Mouse (Mus musculus): ENCODE measurements around the gene Tle3. TPM values are rescaled to one million over a fixed set of nuclear protein-coding genes. Genes with fewer than 3 reads are reported as not detected.

Tle3 gene
- total RNA-seq, 2 experiments from 2014 or later: 104 to 148 TPM

DNA sequence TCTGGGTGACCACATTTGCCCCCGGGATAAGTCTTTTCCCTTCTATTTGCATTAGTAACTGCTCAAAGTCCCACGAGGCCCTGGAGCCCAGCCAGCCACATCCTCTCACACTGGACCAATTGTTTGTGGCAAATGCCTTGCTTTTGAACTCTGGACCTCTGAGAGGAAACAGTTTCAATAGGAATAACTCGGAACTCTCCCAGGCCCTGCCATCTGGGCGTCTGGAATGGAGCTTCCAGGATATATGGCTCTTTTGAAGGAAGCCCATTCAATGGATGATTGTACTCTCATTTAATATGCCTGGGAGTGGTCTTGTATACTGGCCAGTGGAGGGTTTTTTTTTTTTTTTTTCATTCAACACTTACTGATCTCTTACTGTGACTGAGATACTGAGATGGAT, 21.0 kb upstream of the Tle3 start:
- peak in 1 of 2 experiments; percentile 57 for DNase-seq (ENCODE audit: low spot score in 2 of 2)

DNA sequence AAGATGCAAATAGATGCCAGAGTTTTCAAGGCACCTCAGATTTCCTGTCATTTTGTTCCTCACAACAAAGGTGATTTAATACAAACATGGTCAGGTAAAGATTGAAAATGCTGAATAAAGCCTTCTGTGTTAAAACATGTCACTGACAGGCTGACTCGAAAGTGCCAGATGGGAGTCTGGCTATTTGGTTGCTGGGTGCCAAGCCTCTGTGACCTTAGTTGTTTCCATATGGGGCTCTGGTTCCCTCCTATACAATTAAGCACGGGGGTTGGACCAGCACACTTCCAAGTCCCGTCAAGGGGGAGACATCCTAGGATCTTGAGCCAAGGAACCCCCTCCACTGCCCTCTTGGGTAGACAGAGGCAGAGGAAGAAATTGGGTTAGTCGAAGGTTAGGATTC, 13.2 kb upstream of the Tle3 start:
- DNase-seq (ENCODE audit: low spot score in 2 of 2): no peak

DNA sequence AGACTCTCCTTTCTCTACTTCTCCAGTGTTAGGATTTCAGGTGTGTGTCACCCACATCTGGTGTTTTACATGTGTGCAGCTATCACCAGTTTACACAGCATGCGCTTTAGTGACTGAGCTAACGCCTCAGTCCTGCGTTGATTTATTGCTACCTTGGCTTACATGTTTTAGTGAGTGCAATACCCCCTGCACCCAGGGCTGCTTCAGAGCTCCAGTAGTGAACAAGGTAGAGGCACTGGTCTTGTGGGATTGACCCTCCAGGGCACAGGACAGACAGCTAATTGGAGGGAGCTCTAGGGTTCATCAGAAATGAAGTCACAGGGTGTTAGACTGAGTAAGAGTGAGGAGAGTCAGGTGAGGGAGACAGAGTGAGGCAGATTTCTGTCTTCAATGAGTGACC, 12.4 kb upstream of the Tle3 start:
- DNase-seq (ENCODE audit: low spot score in 2 of 2): no peak

DNA sequence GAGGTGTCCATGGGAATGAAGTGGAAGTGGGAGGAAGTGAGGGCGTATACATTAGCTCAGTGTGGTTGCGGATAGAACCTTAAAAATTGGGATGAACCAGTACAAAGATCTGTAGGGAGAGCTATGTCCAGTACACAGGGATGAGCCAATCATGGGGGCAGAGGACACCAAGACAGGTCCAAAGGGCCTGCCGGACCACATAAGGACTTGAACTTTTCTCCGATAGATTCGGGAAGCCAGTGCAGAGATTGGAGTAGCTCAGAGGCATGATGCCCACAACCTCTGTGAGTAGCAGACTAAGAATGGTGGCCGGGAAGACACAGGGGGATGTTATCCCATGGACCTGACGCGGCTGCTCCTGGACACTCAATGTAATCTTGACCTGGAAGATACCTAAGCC, 12.0 kb upstream of the Tle3 start:
- no peak for DNase-seq (ENCODE audit: low spot score in 2 of 2)

DNA sequence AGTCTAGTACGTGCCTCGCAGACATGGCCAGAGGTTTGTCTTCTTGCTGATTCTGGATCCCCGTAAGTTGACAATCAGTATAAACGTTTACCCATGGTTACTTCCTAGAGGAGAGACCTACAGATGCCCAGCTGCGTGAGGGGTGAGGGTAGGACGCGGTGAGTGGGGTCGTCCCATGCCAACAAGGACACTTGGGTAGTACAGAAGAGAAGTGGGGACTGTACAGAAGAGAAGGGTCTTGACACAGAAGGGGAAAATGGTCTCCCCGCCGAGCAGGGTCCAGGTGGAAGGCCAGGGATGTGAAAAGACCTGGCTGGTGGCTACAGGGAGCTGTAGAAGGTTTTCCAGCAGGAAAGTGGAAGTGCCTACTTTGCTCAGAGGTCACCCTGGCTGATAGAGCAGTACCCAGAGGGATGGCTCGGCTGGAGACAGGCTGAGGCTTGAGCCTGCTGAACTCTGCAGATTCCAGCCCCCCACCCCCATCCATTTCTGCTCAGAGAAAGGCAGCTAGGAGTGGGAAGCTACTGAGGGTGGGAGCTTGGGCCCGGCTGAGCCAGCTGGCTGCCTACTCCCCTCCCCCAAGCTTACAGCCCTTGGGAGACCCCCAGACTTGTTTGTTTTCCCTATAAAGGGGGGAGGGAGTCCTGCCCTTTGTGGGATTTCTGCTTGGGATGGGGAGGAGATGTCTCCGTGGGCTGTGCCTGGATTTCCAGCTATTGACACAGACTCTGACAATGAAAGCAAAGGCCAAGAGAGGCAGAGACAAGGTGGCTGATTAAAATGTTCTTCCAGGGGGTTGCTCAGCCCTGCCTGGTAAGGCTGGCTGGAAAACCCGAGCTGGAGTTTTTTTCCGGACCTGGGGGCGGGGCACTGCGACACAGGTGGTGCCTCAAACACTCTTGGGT, 11.2 kb upstream of the Tle3 start:
- DNase-seq (ENCODE audit: low spot score in 2 of 2): peak in 1 of 2 experiments; percentile 23

DNA sequence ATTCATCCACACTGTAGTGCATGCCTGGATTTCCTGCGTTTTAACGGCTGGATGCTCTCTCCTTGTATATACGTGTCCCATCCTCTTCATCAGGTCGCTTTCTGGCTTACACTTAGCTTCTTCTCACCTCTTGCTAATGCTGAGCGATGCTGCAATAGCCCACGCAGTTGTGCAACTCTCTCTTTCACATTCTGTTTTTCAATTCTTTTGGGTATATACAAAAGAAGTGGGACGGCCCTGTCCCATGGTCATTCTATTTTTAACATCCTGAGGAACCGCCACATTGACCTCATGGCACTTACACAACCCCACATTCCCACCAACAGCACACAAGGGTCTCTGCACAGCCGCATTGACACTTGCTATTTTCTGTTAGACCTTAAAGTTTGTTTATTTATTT, 9.0 kb upstream of the Tle3 start:
- DNase-seq (ENCODE audit: low spot score in 2 of 2): no peak

DNA sequence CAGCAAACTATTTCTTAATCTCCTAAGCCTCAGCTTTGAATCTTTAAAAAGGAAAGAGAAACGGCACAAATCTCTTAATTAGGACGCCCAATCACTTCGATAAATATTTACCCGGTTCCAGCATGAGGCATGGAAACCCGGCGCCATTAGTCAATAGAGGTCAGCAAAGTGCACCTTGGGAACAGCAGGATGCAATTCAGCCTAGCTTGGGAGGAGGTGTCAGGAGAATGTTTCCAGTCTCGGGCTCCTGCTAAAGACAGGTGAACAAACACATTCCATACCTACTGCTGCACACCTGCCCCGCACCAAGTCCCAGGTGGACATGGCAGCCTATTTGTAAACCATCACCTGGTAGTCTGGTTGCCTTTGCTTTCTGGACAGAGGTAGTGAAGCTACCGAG, 6.1 kb upstream of the Tle3 start:
- no peak for DNase-seq (ENCODE audit: low spot score in 2 of 2)

DNA sequence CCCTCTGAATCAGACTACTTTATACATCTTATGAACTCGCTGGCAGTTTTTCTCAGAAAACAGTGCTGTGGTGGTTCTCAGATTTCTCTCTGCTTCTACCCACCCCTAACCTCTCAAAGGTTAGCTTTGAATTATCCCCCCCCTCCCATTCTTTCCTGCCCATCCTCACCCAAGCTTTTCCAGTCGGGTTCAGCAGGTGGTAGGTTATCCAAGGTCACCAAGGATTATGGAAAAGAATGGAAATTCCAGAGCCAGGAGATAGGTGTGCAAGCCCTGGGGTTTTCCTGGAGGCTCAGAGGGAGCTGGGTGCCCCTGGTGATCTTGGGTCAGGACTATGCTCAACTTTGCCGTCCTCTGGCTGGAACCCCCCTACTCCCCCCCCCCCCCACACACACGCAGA, 5.0 kb upstream of the Tle3 start:
- no peak for DNase-seq (ENCODE audit: low spot score in 2 of 2)

DNA sequence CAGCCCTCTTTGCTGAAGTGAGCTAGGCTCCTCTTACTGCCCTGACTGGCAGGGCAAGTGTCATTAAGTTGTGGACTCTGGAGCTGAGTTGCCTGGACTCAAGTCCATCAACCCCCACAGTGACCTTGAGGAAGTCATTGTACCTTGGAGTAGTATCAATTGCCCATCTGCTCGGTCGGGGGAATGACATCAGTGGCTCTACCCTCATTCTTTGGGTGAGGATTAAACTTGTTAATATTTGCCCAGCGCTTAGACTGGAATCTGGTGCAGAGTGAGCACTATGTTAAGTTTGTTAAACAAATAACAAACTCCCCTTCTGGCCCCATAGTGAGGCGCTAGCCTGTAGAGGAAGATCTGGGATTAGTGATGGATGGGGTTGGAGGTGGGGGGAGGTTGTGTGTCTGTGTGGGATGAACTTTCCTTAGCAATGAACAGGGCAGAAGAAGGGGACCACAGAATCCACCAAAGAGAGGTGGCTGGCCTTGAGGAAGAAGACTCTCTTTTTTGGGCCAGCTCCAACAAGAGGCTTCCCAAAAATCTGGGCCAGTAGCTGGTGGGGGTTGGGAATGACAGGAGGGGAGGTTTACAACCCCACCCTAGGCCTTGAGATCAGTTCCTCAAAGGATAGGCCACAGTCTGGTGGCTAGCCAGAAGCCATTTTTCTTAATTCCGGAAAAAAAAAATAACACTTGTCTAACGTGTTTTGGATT, 4.2 kb upstream of the Tle3 start:
- no peak for DNase-seq (ENCODE audit: low spot score in 2 of 2)

DNA sequence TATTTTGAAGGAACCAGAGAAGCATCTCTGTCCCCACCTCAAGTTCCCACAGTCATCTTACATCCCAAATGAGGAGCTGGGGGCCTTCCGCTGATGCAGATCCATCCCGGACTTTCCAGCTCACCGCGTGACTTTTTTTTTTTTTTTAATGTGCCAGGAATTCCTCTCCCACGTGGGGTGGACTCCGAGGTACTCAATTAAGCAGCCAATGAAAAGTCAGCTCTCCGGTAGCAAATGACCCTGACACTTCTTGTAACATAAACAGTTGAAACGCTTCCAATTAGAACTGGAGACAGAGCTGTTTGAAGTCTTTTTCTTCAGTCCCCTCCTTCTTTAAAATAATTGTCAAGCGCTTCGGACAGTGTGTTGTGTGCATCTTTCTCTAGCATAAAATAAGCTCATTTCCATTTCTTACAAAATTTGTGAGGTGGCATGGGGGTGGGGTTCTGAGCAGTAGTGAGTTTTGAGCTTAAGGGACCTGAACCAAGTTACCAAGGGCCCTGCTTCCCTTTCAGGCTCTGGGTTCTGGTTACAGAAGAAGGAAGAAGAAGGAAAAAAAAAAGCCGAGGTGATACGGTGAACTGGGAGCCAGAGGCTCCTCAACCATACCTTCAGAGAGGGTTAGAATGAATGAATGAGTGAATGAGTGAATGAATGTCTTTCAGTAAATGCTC, 3.5 kb upstream of the Tle3 start:
- peak; percentile 56 to 65 for DNase-seq (ENCODE audit: low spot score in 2 of 2)

DNA sequence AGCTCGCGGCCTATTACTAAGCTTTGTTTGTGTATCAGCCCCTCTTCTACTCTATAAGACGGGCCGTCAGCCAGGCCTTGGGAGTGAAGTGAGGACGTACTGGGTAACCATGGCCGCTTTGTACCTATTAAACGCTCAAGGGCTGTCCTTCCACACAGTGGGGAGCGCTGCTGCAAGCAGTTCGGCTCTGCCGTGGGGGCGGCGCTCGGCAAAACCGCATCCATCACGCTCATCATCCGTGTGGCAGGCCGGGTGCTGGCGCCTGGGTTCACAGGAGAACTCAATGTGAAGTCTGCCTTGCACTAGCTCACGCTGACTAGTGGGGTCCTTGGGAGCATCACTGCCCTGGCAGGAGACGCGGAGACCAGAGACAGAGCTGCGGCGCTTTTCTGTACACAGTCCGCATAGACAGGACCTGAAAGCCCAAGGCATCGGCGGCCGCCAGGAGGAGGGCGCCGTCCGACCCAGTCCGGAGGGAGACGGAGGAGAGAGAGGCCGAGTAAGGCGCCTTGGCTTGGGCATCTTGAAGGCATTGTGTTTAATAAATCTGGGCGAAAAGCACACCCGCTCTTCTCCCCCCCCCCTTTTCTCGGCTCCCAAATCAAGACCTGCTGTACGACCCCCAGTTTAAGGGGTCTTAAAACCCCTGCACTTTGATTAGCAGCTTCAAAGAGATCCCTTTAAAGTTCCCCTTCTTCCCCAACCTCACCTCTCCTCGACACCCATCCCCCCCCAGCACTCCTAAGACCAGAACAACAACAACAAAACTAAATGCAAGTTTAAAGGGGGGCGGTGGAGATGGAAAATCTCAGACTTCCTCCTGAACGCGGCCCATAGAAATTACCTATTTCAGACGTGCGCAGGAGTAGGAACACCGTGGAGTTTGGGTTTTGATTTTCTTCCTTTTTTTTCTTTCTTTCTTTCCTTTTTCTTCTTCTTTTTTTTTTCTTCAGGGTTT, 2.6 kb upstream of the Tle3 start:
- DNase-seq (ENCODE audit: low spot score in 2 of 2): peak; percentile 66 to 69

DNA sequence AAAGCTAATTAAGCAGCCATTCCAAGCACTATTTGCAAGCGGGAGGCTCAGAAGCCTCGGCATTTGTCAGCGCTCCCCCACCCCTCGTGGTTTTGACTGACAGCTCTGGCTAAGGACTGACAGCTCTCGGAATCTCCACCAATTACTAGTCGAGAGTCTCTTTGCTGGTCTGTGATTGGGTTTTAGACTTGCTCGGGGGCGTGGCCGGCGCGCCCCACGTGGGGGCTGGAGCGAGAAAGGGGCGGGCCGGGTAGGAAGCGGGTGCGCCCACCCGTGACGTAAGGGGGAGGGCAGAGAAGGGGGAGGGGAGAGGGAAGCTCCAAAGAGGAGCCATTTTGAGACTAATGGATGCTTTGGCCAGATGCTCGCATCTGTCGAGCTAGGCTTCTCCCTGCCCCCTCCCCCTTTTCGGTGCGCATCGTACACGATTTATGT, 1.7 kb upstream of the Tle3 start:
- DNase-seq (ENCODE audit: low spot score in 2 of 2): peak; percentile 99

DNA sequence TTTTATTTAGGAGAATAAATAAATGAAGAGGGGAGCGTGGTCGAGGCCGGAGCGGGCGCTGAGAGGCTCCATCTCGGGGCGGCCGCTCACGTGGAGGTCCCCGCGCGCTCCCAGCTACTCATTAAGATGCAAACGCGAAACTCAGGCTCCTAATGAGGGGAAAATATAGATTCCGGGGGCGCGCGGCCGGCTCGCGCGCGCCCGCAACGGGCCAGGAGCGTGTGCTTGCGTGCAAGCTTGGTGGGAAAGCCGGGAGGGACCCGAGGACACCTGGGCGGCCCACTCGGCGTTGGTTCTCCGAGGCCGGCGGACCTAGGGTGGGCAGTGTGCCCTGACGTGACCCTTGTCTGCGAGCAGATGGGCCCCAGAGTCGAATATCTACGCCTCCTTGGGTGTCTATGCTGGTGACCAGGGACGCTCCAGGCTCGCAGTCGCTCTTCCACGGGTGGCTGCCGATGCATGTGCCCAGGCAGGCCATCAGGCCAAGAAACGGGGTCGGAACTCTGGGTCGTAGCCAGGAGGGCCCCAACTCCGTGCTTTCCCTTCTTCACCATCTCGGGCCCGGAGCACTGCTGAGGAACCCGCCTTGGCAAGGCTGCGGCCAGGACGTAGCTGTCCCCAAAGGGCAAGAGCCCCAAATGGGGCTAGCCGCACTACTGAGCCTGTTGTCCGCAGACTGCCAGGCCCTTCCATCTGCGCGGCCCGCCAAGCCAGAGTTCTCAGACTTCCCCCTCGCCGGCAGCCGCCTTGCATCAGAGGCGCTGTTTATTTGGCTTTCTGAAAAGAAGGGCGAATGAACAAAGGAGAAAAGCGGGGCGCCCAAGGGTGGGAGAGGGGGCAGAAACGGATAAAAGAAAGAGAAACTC, 1.0 kb upstream of the Tle3 start:
- DNase-seq (ENCODE audit: low spot score in 2 of 2): peak; percentile 66 to 69

DNA sequence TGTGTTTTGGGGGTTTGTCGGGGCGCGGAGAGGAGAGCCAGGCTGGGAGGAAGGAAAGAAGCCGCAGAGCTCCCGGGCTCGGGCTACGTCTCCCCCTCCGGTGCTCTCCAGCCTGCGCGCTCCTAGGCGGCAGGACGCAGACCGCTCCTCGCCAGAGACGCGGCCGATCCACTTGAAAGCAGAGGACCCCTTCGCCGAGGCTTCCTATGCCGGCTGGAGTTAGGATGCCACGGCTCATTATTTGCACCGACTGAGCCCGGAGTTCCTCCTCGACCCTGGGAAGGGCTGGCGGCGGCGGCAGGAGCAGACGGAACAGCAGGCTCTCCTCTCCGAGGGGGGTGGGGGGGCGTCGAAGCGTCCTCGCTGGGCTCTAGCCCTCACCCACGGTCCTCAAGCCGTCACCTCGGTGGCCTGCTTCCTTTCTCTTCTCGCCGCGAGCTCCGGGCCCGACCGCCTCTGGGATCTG, 377 bp downstream of the Tle3 start:
- peak in 1 of 2 experiments; percentile 63 for DNase-seq (ENCODE audit: low spot score in 2 of 2)

DNA sequence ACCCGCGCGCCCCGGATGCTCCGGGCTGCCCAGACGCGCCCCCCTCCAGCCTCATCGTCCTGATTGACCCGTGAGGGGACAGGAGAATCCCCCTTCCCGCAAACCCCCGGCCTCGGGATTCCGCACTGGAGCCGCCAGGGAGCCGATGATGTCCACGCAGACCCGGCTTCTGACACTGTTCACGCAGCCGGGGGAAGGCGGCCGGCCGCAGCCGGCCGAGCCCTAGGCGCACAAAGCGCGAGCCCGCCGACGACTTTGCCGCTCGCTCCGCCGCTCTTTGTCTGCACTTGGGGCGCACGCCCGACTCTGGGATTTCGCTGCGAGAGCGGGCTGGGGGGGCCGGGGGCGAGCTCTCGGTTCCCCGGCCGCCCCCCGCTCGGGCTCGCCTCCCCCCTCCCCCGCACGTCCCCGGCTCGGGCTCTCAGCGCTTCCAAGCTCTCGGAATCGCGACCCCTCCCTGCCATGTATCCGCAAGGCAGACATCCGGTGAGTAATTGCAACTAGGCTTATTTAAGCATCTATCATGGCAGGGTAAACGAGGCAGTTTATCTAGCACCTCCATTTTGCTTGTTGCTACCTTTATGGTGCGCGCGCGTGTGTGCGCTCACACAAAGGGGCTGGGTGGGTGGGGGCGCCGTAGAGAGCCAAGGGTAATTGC, 939 bp downstream of the Tle3 start:
- DNase-seq (ENCODE audit: low spot score in 2 of 2): peak; percentile 53 to 61

DNA sequence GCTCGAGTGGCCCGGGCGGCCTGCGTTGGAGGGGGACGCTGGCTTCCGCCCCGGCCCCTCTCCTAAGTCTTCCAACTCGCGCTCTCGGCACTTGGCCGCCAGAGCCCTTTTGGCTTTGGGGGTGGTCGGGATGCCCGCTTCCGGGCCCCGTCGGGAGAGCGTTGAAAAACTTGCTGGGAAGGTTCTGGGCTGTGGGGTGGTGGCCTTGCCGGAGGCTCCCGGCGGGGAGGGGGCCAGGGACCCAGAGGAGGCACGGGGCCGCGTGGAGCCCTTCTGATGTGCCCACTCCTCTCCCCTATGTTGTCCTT, 1.4 kb downstream of the Tle3 start:
- peak in 1 of 2 experiments; percentile 47 for DNase-seq (ENCODE audit: low spot score in 2 of 2)

DNA sequence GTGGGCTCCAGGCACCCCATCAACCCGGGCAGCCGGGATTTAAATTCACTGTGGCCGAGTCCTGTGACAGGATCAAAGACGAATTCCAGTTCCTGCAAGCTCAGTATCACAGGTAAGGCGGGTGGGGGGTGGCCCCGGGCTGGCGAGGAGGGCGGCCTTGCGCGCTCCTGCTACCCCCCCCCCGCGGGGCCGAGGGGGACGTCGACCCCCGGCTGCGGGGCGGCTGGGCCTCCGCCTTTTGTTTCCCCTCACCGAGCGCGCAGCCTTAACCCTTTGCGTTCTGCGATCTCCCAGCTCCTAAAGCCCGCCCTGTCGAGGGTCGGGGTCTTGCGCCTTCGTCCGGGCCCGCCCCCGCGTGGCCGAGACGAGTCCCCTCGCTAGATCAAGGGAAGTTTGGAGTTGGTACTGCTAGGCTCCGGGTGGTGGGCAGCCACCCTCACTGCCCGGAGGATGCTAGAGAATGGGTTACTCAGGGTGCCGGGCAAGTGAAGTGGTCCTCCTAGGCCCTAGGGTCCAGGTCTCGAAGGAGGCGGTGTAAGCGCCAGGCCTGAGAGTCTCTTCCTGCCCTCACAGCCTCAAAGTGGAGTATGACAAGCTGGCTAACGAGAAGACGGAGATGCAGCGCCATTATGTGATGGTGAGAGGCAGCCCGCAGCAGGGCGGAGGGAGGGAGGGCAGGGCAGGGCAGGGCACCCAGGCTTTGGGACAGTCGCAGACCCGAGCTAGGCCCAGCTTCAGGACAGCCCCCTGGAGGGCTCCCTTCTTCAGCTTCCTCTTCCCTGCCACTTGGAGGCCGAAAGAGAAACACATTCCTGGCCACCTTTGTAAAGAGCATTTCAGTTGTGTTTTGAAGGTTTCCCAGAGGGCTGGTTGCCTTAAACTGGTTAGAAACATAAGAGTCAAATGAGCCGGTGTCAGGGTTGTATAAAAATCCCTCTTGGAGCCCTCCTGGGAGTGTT, 2.1 kb downstream of the Tle3 start:
- DNase-seq (ENCODE audit: low spot score in 2 of 2): peak in 1 of 2 experiments; percentile 42

DNA sequence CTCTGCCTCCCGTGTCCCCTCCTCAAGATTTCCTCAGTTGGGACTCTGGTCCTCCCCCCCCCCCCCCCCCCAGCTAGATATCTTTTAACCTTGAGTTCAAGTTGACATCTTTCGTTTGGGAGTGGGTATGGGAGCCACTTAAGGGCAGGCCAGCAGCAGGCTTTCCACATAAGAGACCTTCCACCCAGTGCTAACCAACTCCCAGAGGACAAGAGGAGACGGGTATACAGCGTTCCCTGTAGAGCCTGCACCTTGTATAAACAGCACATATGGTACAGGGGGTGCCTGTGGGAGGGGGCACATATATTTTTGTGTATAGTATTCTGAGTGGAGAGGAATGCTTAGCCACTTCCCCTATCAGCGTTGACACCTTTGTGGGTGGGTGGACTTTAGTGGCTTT, 2.8 kb downstream of the Tle3 start:
- DNase-seq (ENCODE audit: low spot score in 2 of 2): no peak

All from adrenal gland, adult 18-20 months (tissue).